Mouse (Mus musculus) embryonic fibroblast, embryonic 13.5 days (primary cell): ENCODE measurements at regions not wholly inside any gene's neighbourhood (a gene's known extent, or its start where the extent isn't known, plus 50 kb on each side); places are given as distances from the start of the nearest gene placed in this dataset.

Experiments used
- H3K27ac ChIP-seq: 2 replicates; pipeline ENCODE4 v1.5.1; 2012; ENCODE audit warnings: low read length, control low read depth, inconsistent platforms; ENCODE audit not compliant: insufficient read depth
- H3K4me1 ChIP-seq: 2 replicates; pipeline ENCODE4 v1.6.1; 2011; ENCODE audit warnings: low read length; ENCODE audit not compliant: control insufficient read depth, insufficient read depth
- H3K4me3 ChIP-seq: 2 replicates; pipeline ENCODE4 v1.5.1; 2011; ENCODE audit warnings: mild to moderate bottlenecking, control low read depth, low read length; ENCODE audit not compliant: insufficient read depth
- CTCF ChIP-seq: IDR thresholded peaks from 2 replicates; pipeline ENCODE4 v1.5.1; 2011; ENCODE audit warnings: mild to moderate bottlenecking, control low read depth, low read length, moderate library complexity, borderline replicate concordance; ENCODE audit not compliant: insufficient read depth
- POLR2A ChIP-seq: IDR thresholded peaks from 2 replicates; pipeline ENCODE4 v1.6.1; 2011; ENCODE audit warnings: low read depth, mild to moderate bottlenecking, control low read depth, low read length, moderate library complexity

GRCm38 (mm10) chr9:69678634-69679033 lies 82.1 kb downstream of the Foxb1 start:
- H3K4me3 ChIP-seq, result no peak overlapping the region
- no peaks in the 10 kb centered on the region for H3K4me1 ChIP-seq
- TF ChIP-seq CTCF (no peak), POLR2A (no peak)
- H3K27ac ChIP-seq, result no peak overlapping the region

GRCm38 (mm10) chr9:69673463-69674105 lies 87.2 kb downstream of the Foxb1 start:
- Histone ChIP-seq H3K4me1 (no peaks in the 10 kb centered on the region), H3K27ac (no peak overlapping the region), H3K4me3 (no peak overlapping the region)
- TF ChIP-seq CTCF (no peak), POLR2A (no peak)

GRCm38 (mm10) chr9:69672657-69673462 lies 87.9 kb downstream of the Foxb1 start:
- TF ChIP-seq CTCF (no peak), POLR2A (no peak)

GRCm38 (mm10) chr9:69671199-69671598 lies 89.5 kb downstream of the Foxb1 start:
- H3K27ac ChIP-seq, result no peak overlapping the region
- TF ChIP-seq POLR2A (no peak), CTCF (no peak)
- H3K4me3 ChIP-seq, result no peak overlapping the region
- no peaks in the 10 kb centered on the region for H3K4me1 ChIP-seq

More at GRCm38 (mm10) chr9:69672657-69673462, 87.9 kb downstream of the Foxb1 start:
- Histone ChIP-seq H3K27ac (no peak overlapping the region), H3K4me3 (no peak overlapping the region), H3K4me1 (no peaks in the 10 kb centered on the region)

GRCm38 (mm10) chr9:69670551-69671044 lies 90.1 kb downstream of the Foxb1 start:
- Histone ChIP-seq H3K4me1 (no peaks in the 10 kb centered on the region), H3K4me3 (no peak overlapping the region), H3K27ac (no peak overlapping the region)
- no peak for TF ChIP-seq CTCF
- TF ChIP-seq POLR2A, result no peak

- TF ChIP-seq CTCF (no peak), POLR2A (no peak)
Observed at GRCm38 (mm10) chr9:69669611-69670550, 90.9 kb downstream of the Foxb1 start.

GRCm38 (mm10) chr9:69668475-69669090 lies 92.2 kb downstream of the Foxb1 start:
- H3K4me3 ChIP-seq, result no peak overlapping the region
- no peak overlapping the region for H3K27ac ChIP-seq
- TF ChIP-seq CTCF (no peak), POLR2A (no peak)
- no peaks in the 10 kb centered on the region for H3K4me1 ChIP-seq

More at GRCm38 (mm10) chr9:69669611-69670550, 90.9 kb downstream of the Foxb1 start:
- H3K27ac ChIP-seq, result no peak overlapping the region
- no peak overlapping the region for H3K4me3 ChIP-seq
- H3K4me1 ChIP-seq, result no peaks in the 10 kb centered on the region

GRCm38 (mm10) chr9:69667064-69667533 lies 93.6 kb downstream of the Foxb1 start:
- Histone ChIP-seq H3K27ac (no peak overlapping the region), H3K4me1 (no peaks in the 10 kb centered on the region), H3K4me3 (no peak overlapping the region)
- TF ChIP-seq POLR2A, result no peak
- no peak for TF ChIP-seq CTCF

GRCm38 (mm10) chr9:69664201-69664600 lies 96.5 kb downstream of the Foxb1 start:
- Histone ChIP-seq H3K4me3 (no peak overlapping the region), H3K4me1 (no peaks in the 10 kb centered on the region), H3K27ac (no peak overlapping the region)
- TF ChIP-seq CTCF (no peak), POLR2A (no peak)
